Mouse (Mus musculus): ENCODE results near the gene Hoxd4. TPM values are rescaled to one million over a fixed set of nuclear protein-coding genes. Genes with fewer than 3 reads are reported as not detected.

Gene Hoxd4
- polyA plus RNA-seq, 1 experiment, result 0.06 TPM

- Histone ChIP-seq H3K27me3 (ENCODE audit: control insufficient read depth) (peaks cover 100% of the 10 kb centered on the region), H3K36me3 (ENCODE audit: control insufficient read depth) (no peaks in the 10 kb centered on the region), H3K4me1 (ENCODE audit: control insufficient read depth) (no peaks in the 10 kb centered on the region), H3K9me3 (ENCODE audit: control insufficient read depth, low read length) (no peaks in the 10 kb centered on the region), H3K4me3 (replicated peaks) (no peak overlapping the region)
- TF ChIP-seq TAL1 (IDR thresholded peaks at IDR 0.05; ENCODE audit: low read length), result no peak
- TF ChIP-seq GATA1 (IDR thresholded peaks at IDR 0.05; ENCODE audit: low read length), result no peak
These were observed 23.5 kb downstream of the Hoxd4 start for GRCm38 (mm10) chr2:74734996-74735811.

GRCm38 (mm10) chr2:74735851-74736687 lies 24.3 kb downstream of the Hoxd4 start:
- Histone ChIP-seq H3K36me3 (ENCODE audit: control insufficient read depth) (no peaks in the 10 kb centered on the region), H3K4me1 (ENCODE audit: control insufficient read depth) (no peaks in the 10 kb centered on the region), H3K4me3 (replicated peaks) (no peak overlapping the region), H3K27me3 (ENCODE audit: control insufficient read depth) (peaks cover 100% of the 10 kb centered on the region), H3K9me3 (ENCODE audit: control insufficient read depth, low read length) (no peaks in the 10 kb centered on the region)
- no peak for TF ChIP-seq TAL1 (IDR thresholded peaks at IDR 0.05; ENCODE audit: low read length)
- no peak for TF ChIP-seq GATA1 (IDR thresholded peaks at IDR 0.05; ENCODE audit: low read length)

- Histone ChIP-seq H3K4me1 (ENCODE audit: control insufficient read depth) (no peaks in the 10 kb centered on the region), H3K36me3 (ENCODE audit: control insufficient read depth) (no peaks in the 10 kb centered on the region), H3K27me3 (ENCODE audit: control insufficient read depth) (peaks cover 100% of the 10 kb centered on the region), H3K4me3 (replicated peaks) (no peak overlapping the region), H3K9me3 (ENCODE audit: control insufficient read depth, low read length) (no peaks in the 10 kb centered on the region)
- TF ChIP-seq TAL1 (IDR thresholded peaks at IDR 0.05; ENCODE audit: low read length), result no peak
- TF ChIP-seq GATA1 (IDR thresholded peaks at IDR 0.05; ENCODE audit: low read length), result no peak
These were observed 25.2 kb downstream of the Hoxd4 start for GRCm38 (mm10) chr2:74736688-74737577.

- Histone ChIP-seq H3K36me3 (ENCODE audit: control insufficient read depth) (no peaks in the 10 kb centered on the region), H3K27me3 (ENCODE audit: control insufficient read depth) (peaks cover 100% of the 10 kb centered on the region), H3K4me3 (replicated peaks) (no peak overlapping the region), H3K4me1 (ENCODE audit: control insufficient read depth) (no peaks in the 10 kb centered on the region), H3K9me3 (ENCODE audit: control insufficient read depth, low read length) (no peaks in the 10 kb centered on the region)
- TF ChIP-seq GATA1 (IDR thresholded peaks at IDR 0.05; ENCODE audit: low read length) (no peak), TAL1 (IDR thresholded peaks at IDR 0.05; ENCODE audit: low read length) (no peak)
These were observed 25.9 kb downstream of the Hoxd4 start for GRCm38 (mm10) chr2:74737578-74738070.

GRCm38 (mm10) chr2:74738623-74739475 lies 27.1 kb downstream of the Hoxd4 start:
- TF ChIP-seq TAL1 (IDR thresholded peaks at IDR 0.05; ENCODE audit: low read length) (no peak), GATA1 (IDR thresholded peaks at IDR 0.05; ENCODE audit: low read length) (no peak)
- no peaks in the 10 kb centered on the region for H3K36me3 ChIP-seq (ENCODE audit: control insufficient read depth)
- peaks cover 98% of the 10 kb centered on the region for H3K27me3 ChIP-seq (ENCODE audit: control insufficient read depth)
- H3K4me1 ChIP-seq (ENCODE audit: control insufficient read depth), result no peaks in the 10 kb centered on the region
- H3K9me3 ChIP-seq (ENCODE audit: control insufficient read depth, low read length), result no peaks in the 10 kb centered on the region
- no peak overlapping the region for H3K4me3 ChIP-seq (replicated peaks)

GRCm38 (mm10) chr2:74739476-74739800 lies 27.7 kb downstream of the Hoxd4 start:
- TF ChIP-seq GATA1 (IDR thresholded peaks at IDR 0.05; ENCODE audit: low read length) (no peak), TAL1 (IDR thresholded peaks at IDR 0.05; ENCODE audit: low read length) (no peak)
- peaks cover 98% of the 10 kb centered on the region for H3K27me3 ChIP-seq (ENCODE audit: control insufficient read depth)
- H3K9me3 ChIP-seq (ENCODE audit: control insufficient read depth, low read length), result no peaks in the 10 kb centered on the region
- H3K36me3 ChIP-seq (ENCODE audit: control insufficient read depth), result no peaks in the 10 kb centered on the region
- no peak overlapping the region for H3K4me3 ChIP-seq (replicated peaks)
- no peaks in the 10 kb centered on the region for H3K4me1 ChIP-seq (ENCODE audit: control insufficient read depth)

GRCm38 (mm10) chr2:74739869-74740268 lies 28.1 kb downstream of the Hoxd4 start:
- peaks cover 98% of the 10 kb centered on the region for H3K27me3 ChIP-seq (ENCODE audit: control insufficient read depth)
- no peaks in the 10 kb centered on the region for H3K36me3 ChIP-seq (ENCODE audit: control insufficient read depth)
- H3K4me3 ChIP-seq (replicated peaks), result no peak overlapping the region
- H3K9me3 ChIP-seq (ENCODE audit: control insufficient read depth, low read length), result no peaks in the 10 kb centered on the region
- H3K4me1 ChIP-seq (ENCODE audit: control insufficient read depth), result no peaks in the 10 kb centered on the region
- TF ChIP-seq TAL1 (IDR thresholded peaks at IDR 0.05; ENCODE audit: low read length) (no peak), GATA1 (IDR thresholded peaks at IDR 0.05; ENCODE audit: low read length) (no peak)
